Mouse (Mus musculus) limb, embryonic 11.5 days (tissue): ENCODE measurements at regions not wholly inside any gene's neighbourhood (a gene's known extent, or its start where the extent isn't known, plus 50 kb on each side); places are given as distances from the start of the nearest gene placed in this dataset.

Experiments
- ATAC-seq: fragments of 200-750 bp; cut with Nextera tagmentation; 2 replicates; pipeline ENCODE4 v1.8.0; 2017; ENCODE audit warnings: low read depth; ENCODE audit not compliant: insufficient number of reproducible peaks, low FRiP score, low TSS enrichment
- DNase-seq: peaks from one replicate; pipeline ENCODE4 v3.0.0-alpha.2; 2015; ENCODE audit warnings: low spot score
- H3K27ac ChIP-seq: fragments of 300-500 bp; sonication (generic); replicated peaks from 2 replicates; pipeline ENCODE4 v1.5.1; 2014; ENCODE audit warnings: low read depth, mild to moderate bottlenecking, low read length
- H3K27me3 ChIP-seq: fragments of 300-500 bp; sonication (generic); 2 replicates; pipeline ENCODE4 v1.6.1; 2014; ENCODE audit warnings: mild to moderate bottlenecking, low read length, mixed read lengths; ENCODE audit not compliant: control insufficient read depth, insufficient read depth
- H3K36me3 ChIP-seq: fragments of 300-500 bp; sonication (generic); 2 replicates; pipeline ENCODE4 v1.6.1; 2014; ENCODE audit warnings: mild to moderate bottlenecking, low read length, moderate library complexity, mixed read lengths; ENCODE audit not compliant: control insufficient read depth, insufficient read depth
- H3K4me1 ChIP-seq: fragments of 300-500 bp; sonication (generic); 2 replicates; pipeline ENCODE4 v1.6.1; 2014; ENCODE audit warnings: low read length, mixed read lengths; ENCODE audit not compliant: control insufficient read depth, insufficient read depth
- H3K4me2 ChIP-seq: fragments of 300-500 bp; sonication (generic); 2 replicates; pipeline ENCODE4 v1.6.1; 2014; ENCODE audit warnings: low read depth, mild to moderate bottlenecking, moderate library complexity; ENCODE audit not compliant: severe bottlenecking
- H3K4me3 ChIP-seq: fragments of 300-500 bp; sonication (generic); 2 replicates; pipeline ENCODE4 v1.5.1; 2014; ENCODE audit warnings: low read depth, low read length
- H3K9ac ChIP-seq: fragments of 300-500 bp; sonication (generic); 2 replicates; pipeline ENCODE4 v1.6.1; 2014; ENCODE audit warnings: mild to moderate bottlenecking, low read length
- H3K9me3 ChIP-seq: fragments of 300-500 bp; sonication (generic); 2 replicates; pipeline ENCODE4 v1.6.1; 2016; ENCODE audit warnings: low read length; ENCODE audit not compliant: control insufficient read depth
- WGBS: fragments of 180-500 bp; shearing (Covaris S2); extraction: QIAGEN DNeasy Blood & Tissue Kit; methylation state at CpG from one replicate; pipeline ENCODE4 v1.1.7; 2014; 5-methylcytosine and 5-hydroxymethylcytosine counted together

DNA sequence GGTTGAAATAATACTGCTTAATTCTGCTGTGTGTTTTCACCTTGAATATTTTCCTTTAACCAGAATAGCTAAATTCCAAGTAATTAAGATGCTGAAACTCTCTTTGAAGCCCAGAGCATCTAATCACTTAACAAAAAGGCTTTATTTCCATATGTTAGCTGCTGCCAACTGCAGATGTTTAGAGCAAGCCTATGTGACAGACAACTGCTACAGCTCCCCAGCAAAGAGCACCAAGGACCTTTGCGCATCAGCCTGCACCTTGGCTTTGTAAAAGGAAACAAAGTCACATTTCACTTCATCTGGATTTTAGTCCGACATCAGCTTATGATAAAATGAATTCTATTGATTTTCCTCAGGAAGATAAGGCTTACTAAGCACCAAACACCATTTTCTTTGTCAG lies 595.4 kb upstream of the Adgrl2 start:
- no peaks in the 10 kb centered on the region for H3K9me3 ChIP-seq
- ATAC-seq (no peak), DNase-seq (no peak)
- H3K27me3 ChIP-seq: no peaks in the 10 kb centered on the region
- no peak overlapping the region for H3K4me2 ChIP-seq
- no peaks in the 10 kb centered on the region for H3K4me1 ChIP-seq
- no peaks in the 10 kb centered on the region for H3K36me3 ChIP-seq
- no peak overlapping the region for H3K27ac ChIP-seq
- 53% methylated on average over 2 of the region's 2 CpGs for WGBS
- no peak overlapping the region for H3K4me3 ChIP-seq
- H3K9ac ChIP-seq: no peak overlapping the region

DNA sequence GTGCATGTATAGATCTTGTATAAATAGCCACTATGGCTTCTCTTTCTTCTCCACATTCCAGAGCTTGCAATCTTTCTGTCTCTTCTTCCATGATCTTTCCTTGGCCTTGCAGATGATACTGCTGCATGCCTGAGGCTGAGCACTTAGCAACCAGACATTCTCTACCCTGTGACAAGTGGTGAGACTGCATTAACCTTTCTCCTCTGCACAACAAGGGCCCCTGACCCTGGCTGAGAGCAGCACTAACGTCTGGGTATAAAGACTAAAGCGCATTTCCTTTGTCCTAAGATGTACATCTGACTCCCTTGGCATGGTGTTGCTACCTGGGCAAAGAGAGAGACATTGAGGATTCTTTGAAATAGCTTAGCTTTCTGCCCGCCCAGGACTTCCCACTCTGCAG lies 590.8 kb upstream of the Adgrl2 start:
- H3K4me2 ChIP-seq: no peak overlapping the region
- H3K27ac ChIP-seq: no peak overlapping the region
- DNase-seq (no peak), ATAC-seq (no peak)
- no peak overlapping the region for H3K9ac ChIP-seq
- H3K27me3 ChIP-seq: no peaks in the 10 kb centered on the region
- no peaks in the 10 kb centered on the region for H3K36me3 ChIP-seq
- 55% methylated on average over 3 of the region's 3 CpGs for WGBS
- H3K9me3 ChIP-seq: no peaks in the 10 kb centered on the region
- no peak overlapping the region for H3K4me3 ChIP-seq
- H3K4me1 ChIP-seq: 0 out of 2 replicates have a peak, but pooled peaks cover 2% of the 10 kb centered on the region

DNA sequence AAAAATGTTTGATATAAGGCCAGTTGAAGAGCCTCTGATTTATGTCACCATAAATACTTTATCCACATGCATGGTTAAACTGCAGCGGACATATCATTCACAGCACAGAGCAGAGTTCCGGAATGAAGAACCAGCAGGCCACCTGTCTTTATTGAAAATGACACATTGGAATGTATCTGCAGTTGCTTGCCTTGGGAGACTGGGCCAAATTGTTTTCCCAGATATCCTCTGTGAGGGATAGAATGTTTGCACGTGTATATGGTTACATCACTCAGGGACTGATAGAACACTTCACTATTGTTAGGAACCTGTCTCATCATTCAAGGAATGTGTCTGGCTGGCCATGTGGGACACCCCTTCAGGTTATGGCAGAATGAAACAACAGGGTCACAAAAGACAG lies 585.3 kb upstream of the Adgrl2 start:
- 0 out of 2 replicates have a peak, but pooled peaks cover 2% of the 10 kb centered on the region for H3K4me1 ChIP-seq
- H3K36me3 ChIP-seq: no peaks in the 10 kb centered on the region
- no peaks in the 10 kb centered on the region for H3K27me3 ChIP-seq
- no peak for DNase-seq
- no peak overlapping the region for H3K4me3 ChIP-seq
- no peak; the same call in 1 of the 2 replicates for ATAC-seq
- H3K27ac ChIP-seq: no peak overlapping the region
- H3K4me2 ChIP-seq: no peak overlapping the region
- H3K9me3 ChIP-seq: no peaks in the 10 kb centered on the region
- 85% methylated on average over 3 of the region's 3 CpGs for WGBS
- H3K9ac ChIP-seq: no peak overlapping the region

DNA sequence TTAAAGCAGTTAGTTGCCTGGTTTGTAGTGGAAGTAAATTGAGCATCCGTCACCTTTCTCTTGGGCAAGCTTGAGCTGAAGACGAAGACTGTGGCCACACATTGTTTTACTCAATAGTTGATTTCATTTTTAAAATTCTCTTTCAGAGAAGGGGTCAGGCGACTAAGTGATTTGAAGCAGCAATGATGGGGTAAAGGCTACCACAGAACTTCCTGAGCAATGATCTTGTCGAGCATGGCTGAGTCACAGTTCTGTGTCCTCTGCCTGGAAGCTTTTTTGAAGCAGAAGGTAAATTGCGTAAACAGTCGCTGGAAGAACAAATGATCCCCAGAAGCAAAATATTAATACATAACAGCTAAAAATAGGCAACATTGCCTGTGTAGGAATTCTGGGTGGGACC lies 576.5 kb upstream of the Adgrl2 start:
- no peaks in the 10 kb centered on the region for H3K9me3 ChIP-seq
- H3K36me3 ChIP-seq: no peaks in the 10 kb centered on the region
- 91% methylated on average over 6 of the region's 6 CpGs for WGBS
- no peaks in the 10 kb centered on the region for H3K4me1 ChIP-seq
- DNase-seq: no peak
- H3K27me3 ChIP-seq: no peaks in the 10 kb centered on the region
- ATAC-seq: no peak
- H3K27ac ChIP-seq: no peak overlapping the region
- no peak overlapping the region for H3K4me3 ChIP-seq
- H3K9ac ChIP-seq: no peak overlapping the region
- no peak overlapping the region for H3K4me2 ChIP-seq

DNA sequence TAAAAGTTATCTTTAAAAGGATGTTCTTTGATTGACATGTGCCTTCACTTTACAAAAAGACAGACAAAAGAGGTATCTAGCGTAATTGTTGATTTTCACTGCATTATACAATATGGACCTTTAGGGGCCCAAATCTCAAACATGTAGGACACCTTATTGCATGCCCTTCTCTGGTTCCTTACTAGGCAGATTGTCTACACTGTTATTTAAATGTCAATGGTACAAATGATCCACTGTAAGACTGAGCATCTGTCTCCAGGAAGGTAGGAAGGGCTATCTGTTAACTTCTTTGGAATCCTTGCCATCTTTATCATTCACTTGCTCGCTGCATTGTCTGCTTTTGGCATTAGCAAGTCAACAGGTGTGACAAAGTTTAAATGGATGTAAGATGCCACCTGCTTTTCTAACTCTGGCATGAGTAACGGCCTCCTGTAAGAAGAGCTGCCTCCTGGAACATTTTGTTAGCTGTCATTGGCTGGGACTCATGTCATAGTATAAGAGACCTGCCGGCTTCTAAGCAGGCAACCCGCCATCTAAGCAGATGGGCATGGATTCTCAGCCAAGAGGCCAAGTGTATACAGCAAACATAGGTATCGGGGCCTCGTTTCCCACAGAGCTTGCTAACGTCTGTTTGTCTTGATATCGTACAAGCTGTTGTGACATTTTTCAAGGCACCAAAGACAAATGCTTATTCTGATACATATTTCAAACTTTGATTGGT lies 560.0 kb upstream of the Adgrl2 start:
- Histone ChIP-seq H3K4me3 (no peak overlapping the region), H3K9ac (no peak overlapping the region), H3K4me1 (no peaks in the 10 kb centered on the region), H3K9me3 (no peaks in the 10 kb centered on the region), H3K27ac (no peak overlapping the region), H3K4me2 (no peak overlapping the region), H3K36me3 (no peaks in the 10 kb centered on the region), H3K27me3 (no peaks in the 10 kb centered on the region)
- DNase-seq: no peak
- ATAC-seq: no peak
- 89% methylated on average over 9 of the region's 9 CpGs for WGBS

DNA sequence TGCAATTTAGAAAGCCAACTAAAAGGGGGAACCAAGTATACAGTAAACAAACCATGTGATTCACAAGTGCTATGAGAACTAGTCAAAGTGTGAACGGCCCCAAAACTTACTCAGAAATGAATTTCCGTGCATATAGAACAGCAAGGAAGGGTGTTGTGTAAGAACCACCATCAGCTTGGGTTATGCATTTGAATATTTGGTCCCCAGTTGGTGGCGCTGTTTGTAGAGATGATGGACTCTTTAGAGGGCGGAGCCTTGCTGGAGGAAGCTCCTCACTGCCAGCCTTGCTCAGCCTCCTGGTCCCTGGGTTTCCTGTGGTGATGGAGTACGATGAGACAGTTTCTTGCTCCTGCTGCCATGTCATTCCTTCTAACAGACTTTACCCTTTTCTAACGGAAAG lies 556.7 kb upstream of the Adgrl2 start:
- Histone ChIP-seq H3K27ac (no peak overlapping the region), H3K36me3 (no peaks in the 10 kb centered on the region), H3K9ac (no peak overlapping the region), H3K4me3 (no peak overlapping the region), H3K9me3 (no peaks in the 10 kb centered on the region), H3K4me1 (no peaks in the 10 kb centered on the region), H3K4me2 (no peak overlapping the region), H3K27me3 (no peaks in the 10 kb centered on the region)
- DNase-seq: no peak
- ATAC-seq: no peak
- 73% methylated on average over 6 of the region's 6 CpGs for WGBS

DNA sequence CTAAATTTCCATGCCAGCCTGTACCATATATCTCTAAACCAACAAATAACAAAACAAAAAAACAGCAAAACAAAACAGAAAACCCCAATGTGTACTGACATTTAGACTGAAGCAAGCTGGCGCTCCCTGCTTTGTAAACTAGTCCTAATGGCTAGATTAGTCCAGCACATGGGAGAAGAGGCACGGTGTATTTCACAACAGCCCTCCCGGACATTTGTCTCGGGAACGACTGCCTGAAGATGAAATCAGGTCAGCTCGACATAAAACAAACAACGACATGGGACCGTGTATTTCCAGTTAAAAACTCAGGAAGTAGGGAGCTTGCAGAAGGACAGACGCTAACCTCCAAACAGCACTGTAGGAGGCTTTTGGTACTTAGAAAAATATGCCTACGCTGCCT lies 555.9 kb upstream of the Adgrl2 start:
- no peak overlapping the region for H3K9ac ChIP-seq
- 80% methylated on average over 10 of the region's 10 CpGs for WGBS
- H3K36me3 ChIP-seq: no peaks in the 10 kb centered on the region
- no peak overlapping the region for H3K27ac ChIP-seq
- no peaks in the 10 kb centered on the region for H3K27me3 ChIP-seq
- no peak overlapping the region for H3K4me2 ChIP-seq
- H3K4me1 ChIP-seq: no peaks in the 10 kb centered on the region
- no peaks in the 10 kb centered on the region for H3K9me3 ChIP-seq
- no peak for ATAC-seq
- DNase-seq: no peak
- H3K4me3 ChIP-seq: no peak overlapping the region

DNA sequence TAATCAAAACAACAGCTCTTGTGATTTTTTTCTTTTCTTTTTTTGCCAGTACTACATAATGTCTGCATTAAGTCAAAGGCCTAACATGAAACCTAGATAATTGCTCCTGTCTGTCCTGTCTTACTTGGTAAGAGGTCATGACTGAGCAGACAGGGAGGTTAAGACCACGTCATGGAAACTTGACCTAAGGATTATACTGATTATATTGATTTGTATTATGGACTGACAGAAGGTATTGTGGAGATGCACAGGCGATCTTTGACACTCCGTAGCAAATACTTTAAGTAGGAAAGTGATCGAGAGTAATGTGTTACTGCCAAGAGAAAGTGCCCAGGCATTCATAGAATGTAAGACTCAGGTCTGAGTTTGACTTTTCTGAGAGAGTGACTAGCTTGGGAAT lies 543.8 kb upstream of the Adgrl2 start:
- ATAC-seq: no peak
- H3K4me2 ChIP-seq: no peak overlapping the region
- no peak overlapping the region for H3K9ac ChIP-seq
- H3K4me1 ChIP-seq: no peaks in the 10 kb centered on the region; the same call in 1 of the 2 replicates
- no peaks in the 10 kb centered on the region for H3K9me3 ChIP-seq
- H3K36me3 ChIP-seq: no peaks in the 10 kb centered on the region
- 17% methylated on average over 4 of the region's 4 CpGs for WGBS
- H3K27ac ChIP-seq: no peak overlapping the region
- no peaks in the 10 kb centered on the region for H3K27me3 ChIP-seq
- no peak for DNase-seq
- no peak overlapping the region for H3K4me3 ChIP-seq

DNA sequence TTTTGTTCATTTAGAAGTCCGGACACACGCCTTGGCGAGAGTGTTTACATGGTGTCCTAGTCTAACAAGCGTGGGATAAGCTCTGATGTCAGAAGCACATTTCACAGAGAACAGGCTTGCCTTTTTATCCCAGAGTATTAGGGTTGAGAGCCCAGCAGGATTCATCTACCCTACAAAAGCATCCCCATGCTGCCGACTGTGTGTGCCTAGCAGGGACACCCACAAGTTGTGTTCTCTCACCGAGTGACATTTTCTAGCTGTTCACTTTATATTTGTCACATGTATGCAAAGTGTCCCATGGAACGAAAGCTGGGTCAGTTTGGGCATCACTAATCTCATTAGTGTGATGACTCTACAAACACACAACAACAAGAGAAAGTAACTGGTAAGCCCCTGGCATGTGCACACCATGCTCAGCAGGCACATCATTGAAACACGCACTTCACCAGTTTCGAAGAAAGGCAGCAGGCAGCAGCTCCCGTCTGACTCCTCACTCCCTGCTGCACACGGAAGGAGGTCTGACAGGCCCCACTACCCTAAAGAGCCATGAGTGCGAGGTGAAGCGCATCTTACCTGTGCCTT lies 539.8 kb upstream of the Adgrl2 start:
- H3K9ac ChIP-seq: no peak overlapping the region
- no peaks in the 10 kb centered on the region for H3K27me3 ChIP-seq
- no peaks in the 10 kb centered on the region; the same call in 1 of the 2 replicates for H3K4me1 ChIP-seq
- DNase-seq: no peak
- no peak overlapping the region for H3K4me2 ChIP-seq
- H3K27ac ChIP-seq: no peak overlapping the region
- WGBS: 89% methylated on average over 13 of the region's 13 CpGs
- no peaks in the 10 kb centered on the region for H3K9me3 ChIP-seq
- no peak for ATAC-seq
- H3K4me3 ChIP-seq: no peak overlapping the region
- H3K36me3 ChIP-seq: no peaks in the 10 kb centered on the region
